Mouse (Mus musculus): ENCODE data around the gene Spock1. TPM values are rescaled to one million over a fixed set of nuclear protein-coding genes. Genes with fewer than 3 reads are reported as not detected.

Spock1 gene
- polyA plus RNA-seq, 1 experiment from 2014 or later = 0.06 TPM

DNA sequence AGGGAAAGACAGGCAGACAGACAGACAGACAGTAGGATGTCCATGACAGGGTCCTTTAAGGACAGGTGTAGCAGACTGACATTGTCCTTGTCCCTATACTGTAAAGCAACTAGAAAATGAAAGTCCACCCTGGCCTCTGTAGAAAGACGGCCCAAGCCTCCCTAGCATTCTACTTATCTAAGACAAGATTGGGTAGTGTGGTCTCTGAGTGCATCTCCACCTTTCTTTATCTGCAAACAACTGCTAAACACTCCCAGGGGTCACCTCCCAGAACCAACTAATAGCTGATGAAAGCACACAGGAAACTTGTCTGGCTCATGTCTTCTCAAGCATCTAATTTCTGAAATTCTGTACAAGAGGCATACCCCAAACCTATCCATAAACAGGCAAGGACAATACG is 247.6 kb downstream of the Spock1 start:
- WGBS (ENCODE audit: insufficient replicate concordance) = 33% methylated on average over 2 of the region's 2 CpGs
- H3K27me3 ChIP-seq = no peaks in the 10 kb centered on the region
- peak; percentile 79 for ATAC-seq (ENCODE audit: insufficient read depth)
- H3K9me3 ChIP-seq (replicated peaks) = no peaks in the 10 kb centered on the region
- peak overlapping the region; percentile 20; the same call in 1 of the 2 replicates for H3K4me3 ChIP-seq (replicated peaks)
- peak overlapping the region; percentile 78 for H3K27ac ChIP-seq (replicated peaks)
- no peaks in the 10 kb centered on the region for H3K36me3 ChIP-seq (replicated peaks)
- peak overlapping the region; percentile 45 for H3K9ac ChIP-seq
- peaks cover 58% of the 10 kb centered on the region for H3K4me1 ChIP-seq (replicated peaks)
- peak overlapping the region; percentile 54 for H3K4me2 ChIP-seq

- H3K36me3 ChIP-seq (replicated peaks) = no peaks in the 10 kb centered on the region
- 52% methylated on average over 3 of the region's 3 CpGs for WGBS (ENCODE audit: insufficient replicate concordance)
- H3K4me2 ChIP-seq = 0 out of 2 replicates have a peak overlapping the region, but pooled peaks have one; percentile 54
- peak overlapping the region; percentile 78 for H3K27ac ChIP-seq (replicated peaks)
- H3K27me3 ChIP-seq = no peaks in the 10 kb centered on the region
- H3K4me3 ChIP-seq (replicated peaks) = no peak overlapping the region
- peak; percentile 48 for ATAC-seq (ENCODE audit: insufficient read depth)
- peaks cover 58% of the 10 kb centered on the region for H3K4me1 ChIP-seq (replicated peaks)
- H3K9ac ChIP-seq = no peak overlapping the region; the same call in 1 of the 2 replicates
- H3K9me3 ChIP-seq (replicated peaks) = no peaks in the 10 kb centered on the region
Measured at GRCm38 (mm10) chr13:57659872-57660271, 248.3 kb downstream of the Spock1 start.

DNA sequence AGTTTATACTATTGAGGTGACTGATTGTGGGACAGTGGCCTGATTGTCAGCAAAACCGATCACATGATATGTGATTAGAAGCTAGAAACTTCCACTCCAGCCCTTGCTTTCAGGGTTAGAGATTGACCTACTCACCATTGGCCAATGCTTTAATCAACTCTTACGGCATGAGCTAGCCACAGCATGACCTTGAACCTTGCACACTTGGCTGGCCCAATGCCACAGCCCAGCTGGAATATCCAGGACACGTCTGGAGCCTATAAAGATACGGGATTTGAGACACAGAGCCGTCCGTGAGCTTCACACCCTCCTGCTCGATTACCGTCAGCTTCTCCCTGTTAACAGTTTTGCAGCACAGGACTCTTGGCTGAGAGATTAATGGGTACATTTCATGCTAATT is 251.5 kb downstream of the Spock1 start:
- no peak overlapping the region for H3K27ac ChIP-seq (replicated peaks)
- no peak overlapping the region for H3K4me3 ChIP-seq (replicated peaks)
- H3K27me3 ChIP-seq = no peaks in the 10 kb centered on the region; the same call in 1 of the 2 replicates
- no peaks in the 10 kb centered on the region for H3K9me3 ChIP-seq (replicated peaks)
- H3K36me3 ChIP-seq (replicated peaks) = no peaks in the 10 kb centered on the region
- H3K4me2 ChIP-seq = no peak overlapping the region
- peaks cover 33% of the 10 kb centered on the region for H3K4me1 ChIP-seq (replicated peaks)
- no peak for ATAC-seq (ENCODE audit: insufficient read depth)
- 72% methylated on average over 8 of the region's 8 CpGs for WGBS (ENCODE audit: insufficient replicate concordance)
- no peak overlapping the region for H3K9ac ChIP-seq

- no peaks in the 10 kb centered on the region; the same call in 1 of the 2 replicates for H3K27me3 ChIP-seq
- H3K4me1 ChIP-seq (replicated peaks) = peaks cover 10% of the 10 kb centered on the region
- no peak overlapping the region for H3K27ac ChIP-seq (replicated peaks)
- H3K9me3 ChIP-seq (replicated peaks) = no peaks in the 10 kb centered on the region
- H3K9ac ChIP-seq = no peak overlapping the region
- no peak overlapping the region for H3K4me3 ChIP-seq (replicated peaks)
- WGBS (ENCODE audit: insufficient replicate concordance) = 61% methylated on average over 7 of the region's 7 CpGs
- ATAC-seq (ENCODE audit: insufficient read depth) = no peak
- H3K36me3 ChIP-seq (replicated peaks) = no peaks in the 10 kb centered on the region
- H3K4me2 ChIP-seq = no peak overlapping the region
Measured at GRCm38 (mm10) chr13:57654362-57654761, 253.8 kb downstream of the Spock1 start.

DNA sequence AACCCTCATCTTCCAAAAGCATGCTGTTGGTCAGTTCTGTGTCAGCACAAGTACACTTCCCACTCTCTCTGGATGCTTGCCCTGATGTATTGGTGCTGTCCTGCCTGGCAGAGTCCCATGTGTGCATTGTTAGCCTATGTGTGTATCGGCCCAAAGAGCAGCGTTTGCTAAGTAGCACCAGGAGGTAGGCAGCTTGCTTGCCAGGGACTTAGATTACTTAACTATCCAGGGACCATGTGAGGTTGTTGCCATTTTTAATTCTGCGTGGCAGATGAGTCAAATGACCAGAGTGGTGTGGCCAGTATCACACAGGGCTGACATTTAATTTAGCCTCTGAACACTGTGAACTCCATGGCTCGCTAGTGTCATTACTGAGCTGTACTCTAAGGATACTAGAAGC is 256.9 kb downstream of the Spock1 start:
- no peak overlapping the region for H3K4me3 ChIP-seq (replicated peaks)

GRCm38 (mm10) chr13:57648784-57649183 is 259.3 kb downstream of the Spock1 start:
- H3K27ac ChIP-seq (replicated peaks) = no peak overlapping the region
- peaks cover 6% of the 10 kb centered on the region for H3K4me1 ChIP-seq (replicated peaks)
- 59% methylated on average over 2 of the region's 2 CpGs for WGBS (ENCODE audit: insufficient replicate concordance)
- no peak overlapping the region for H3K9ac ChIP-seq
- peaks cover 8% of the 10 kb centered on the region for H3K27me3 ChIP-seq
- no peaks in the 10 kb centered on the region for H3K36me3 ChIP-seq (replicated peaks)
- H3K4me3 ChIP-seq (replicated peaks) = no peak overlapping the region
- no peak overlapping the region for H3K4me2 ChIP-seq
- H3K9me3 ChIP-seq (replicated peaks) = no peaks in the 10 kb centered on the region
- no peak for ATAC-seq (ENCODE audit: insufficient read depth)

More for the DNA sequence above, 256.9 kb downstream of the Spock1 start:
- Histone ChIP-seq H3K9me3 (replicated peaks) (no peaks in the 10 kb centered on the region), H3K4me1 (replicated peaks) (peaks cover 12% of the 10 kb centered on the region), H3K27me3 (no peaks in the 10 kb centered on the region; the same call in 1 of the 2 replicates), H3K9ac (no peak overlapping the region), H3K27ac (replicated peaks) (no peak overlapping the region), H3K4me2 (no peak overlapping the region), H3K36me3 (replicated peaks) (no peaks in the 10 kb centered on the region)
- ATAC-seq (ENCODE audit: insufficient read depth) = no peak
- 68% methylated on average over 4 of the region's 4 CpGs for WGBS (ENCODE audit: insufficient replicate concordance)

DNA sequence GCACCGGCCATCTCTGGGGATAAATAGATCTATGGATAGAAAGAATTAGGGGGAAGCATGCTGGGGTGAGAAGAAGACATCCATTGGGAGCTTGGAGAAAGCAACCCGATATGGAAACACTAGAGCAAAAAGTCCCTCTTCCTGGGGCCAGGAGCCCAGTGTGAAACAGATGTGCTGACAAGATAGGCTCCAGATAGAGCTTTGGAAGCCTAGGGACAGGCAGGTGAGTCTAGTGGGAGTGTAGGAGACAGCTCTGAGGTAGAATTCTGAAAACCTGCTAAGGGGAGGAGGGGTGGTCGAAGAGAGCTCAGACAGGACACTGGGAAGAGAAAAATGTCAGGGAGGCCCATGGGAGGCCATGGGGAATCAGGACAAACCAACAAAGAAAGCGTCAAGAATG is 260.7 kb downstream of the Spock1 start:
- peaks cover 6% of the 10 kb centered on the region for H3K4me1 ChIP-seq (replicated peaks)
- H3K27me3 ChIP-seq = peaks cover 17% of the 10 kb centered on the region
- H3K4me2 ChIP-seq = no peak overlapping the region
- no peak overlapping the region for H3K9ac ChIP-seq
- H3K4me3 ChIP-seq (replicated peaks) = no peak overlapping the region
- no peaks in the 10 kb centered on the region for H3K36me3 ChIP-seq (replicated peaks)
- no peak overlapping the region for H3K27ac ChIP-seq (replicated peaks)
- H3K9me3 ChIP-seq (replicated peaks) = no peaks in the 10 kb centered on the region
- WGBS (ENCODE audit: insufficient replicate concordance) = 65% methylated on average over 4 of the region's 4 CpGs
- ATAC-seq (ENCODE audit: insufficient read depth) = peak; percentile 49; the same call in 1 of the 2 replicates

DNA sequence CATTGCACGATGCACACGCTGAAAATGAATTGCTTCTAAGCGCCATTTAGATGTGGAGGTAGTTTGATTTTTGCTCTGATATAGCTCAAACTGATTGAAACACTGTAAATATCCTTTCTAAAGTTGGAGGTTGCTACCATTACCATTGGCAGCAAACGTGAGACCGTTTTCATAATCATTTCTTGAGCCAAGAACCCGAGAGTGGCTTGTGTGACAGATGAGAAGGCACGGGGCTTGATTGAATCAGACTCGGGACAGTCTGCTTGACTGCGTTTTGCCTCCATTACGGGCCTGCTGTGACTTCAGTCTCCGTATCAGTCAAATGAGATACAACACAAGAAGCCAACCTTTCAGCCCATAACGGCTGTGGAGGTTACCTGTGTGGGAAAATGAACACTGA is 265.1 kb downstream of the Spock1 start:
- peaks cover 6% of the 10 kb centered on the region for H3K4me1 ChIP-seq (replicated peaks)
- no peaks in the 10 kb centered on the region for H3K36me3 ChIP-seq (replicated peaks)
- H3K4me2 ChIP-seq = no peak overlapping the region
- H3K9me3 ChIP-seq (replicated peaks) = no peaks in the 10 kb centered on the region
- no peak overlapping the region for H3K9ac ChIP-seq
- no peak overlapping the region for H3K27ac ChIP-seq (replicated peaks)
- 69% methylated on average over 12 of the region's 12 CpGs for WGBS (ENCODE audit: insufficient replicate concordance)
- no peak for ATAC-seq (ENCODE audit: insufficient read depth)
- peaks cover 31% of the 10 kb centered on the region for H3K27me3 ChIP-seq
- H3K4me3 ChIP-seq (replicated peaks) = no peak overlapping the region

- no peak overlapping the region for H3K27ac ChIP-seq (replicated peaks)
Measured at GRCm38 (mm10) chr13:57641649-57642048, 266.5 kb downstream of the Spock1 start.

DNA sequence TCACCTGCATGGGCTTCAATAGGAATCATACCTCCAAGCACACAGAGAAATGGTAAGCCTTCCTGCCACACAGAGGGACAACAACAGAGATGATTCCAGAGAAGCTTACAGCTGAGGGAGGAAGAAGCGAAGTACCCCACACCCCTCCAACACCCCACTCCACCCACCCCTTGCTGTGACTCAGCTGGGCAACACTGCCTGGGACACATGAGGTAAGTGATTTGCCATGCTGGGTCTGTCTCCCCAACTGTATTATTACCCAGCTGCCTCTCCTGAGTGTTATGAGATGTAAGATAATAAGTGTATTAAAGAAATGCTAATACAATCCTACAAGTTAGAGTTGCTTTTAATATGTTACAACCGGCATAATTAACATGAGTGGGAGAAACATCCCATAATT is 267.2 kb downstream of the Spock1 start:
- no peaks in the 10 kb centered on the region for H3K4me1 ChIP-seq (replicated peaks)
- H3K36me3 ChIP-seq (replicated peaks) = no peaks in the 10 kb centered on the region
- H3K4me2 ChIP-seq = no peak overlapping the region
- no peak for ATAC-seq (ENCODE audit: insufficient read depth)
- no peak overlapping the region for H3K27ac ChIP-seq (replicated peaks)
- H3K4me3 ChIP-seq (replicated peaks) = no peak overlapping the region
- 73% methylated on average over 2 of the region's 2 CpGs for WGBS (ENCODE audit: insufficient replicate concordance)
- H3K9ac ChIP-seq = no peak overlapping the region
- H3K27me3 ChIP-seq = peaks cover 36% of the 10 kb centered on the region
- H3K9me3 ChIP-seq (replicated peaks) = no peaks in the 10 kb centered on the region

More at GRCm38 (mm10) chr13:57641649-57642048, 266.5 kb downstream of the Spock1 start:
- no peak for ATAC-seq (ENCODE audit: insufficient read depth)
- no peaks in the 10 kb centered on the region for H3K4me1 ChIP-seq (replicated peaks)
- H3K36me3 ChIP-seq (replicated peaks) = no peaks in the 10 kb centered on the region
- no peak overlapping the region for H3K9ac ChIP-seq
- H3K4me3 ChIP-seq (replicated peaks) = no peak overlapping the region
- H3K9me3 ChIP-seq (replicated peaks) = no peaks in the 10 kb centered on the region
- H3K4me2 ChIP-seq = no peak overlapping the region
- WGBS (ENCODE audit: insufficient replicate concordance) = 67% methylated on average over 4 of the region's 4 CpGs
- peaks cover 36% of the 10 kb centered on the region for H3K27me3 ChIP-seq

GRCm38 (mm10) chr13:57638820-57639219 is 269.3 kb downstream of the Spock1 start:
- 69% methylated on average over 5 of the region's 5 CpGs for WGBS (ENCODE audit: insufficient replicate concordance)
- Histone ChIP-seq H3K9ac (no peak overlapping the region), H3K4me1 (replicated peaks) (no peaks in the 10 kb centered on the region), H3K36me3 (replicated peaks) (no peaks in the 10 kb centered on the region), H3K27me3 (peaks cover 28% of the 10 kb centered on the region), H3K4me2 (no peak overlapping the region), H3K27ac (replicated peaks) (no peak overlapping the region), H3K4me3 (replicated peaks) (no peak overlapping the region), H3K9me3 (replicated peaks) (no peaks in the 10 kb centered on the region)
- ATAC-seq (ENCODE audit: insufficient read depth) = no peak

DNA sequence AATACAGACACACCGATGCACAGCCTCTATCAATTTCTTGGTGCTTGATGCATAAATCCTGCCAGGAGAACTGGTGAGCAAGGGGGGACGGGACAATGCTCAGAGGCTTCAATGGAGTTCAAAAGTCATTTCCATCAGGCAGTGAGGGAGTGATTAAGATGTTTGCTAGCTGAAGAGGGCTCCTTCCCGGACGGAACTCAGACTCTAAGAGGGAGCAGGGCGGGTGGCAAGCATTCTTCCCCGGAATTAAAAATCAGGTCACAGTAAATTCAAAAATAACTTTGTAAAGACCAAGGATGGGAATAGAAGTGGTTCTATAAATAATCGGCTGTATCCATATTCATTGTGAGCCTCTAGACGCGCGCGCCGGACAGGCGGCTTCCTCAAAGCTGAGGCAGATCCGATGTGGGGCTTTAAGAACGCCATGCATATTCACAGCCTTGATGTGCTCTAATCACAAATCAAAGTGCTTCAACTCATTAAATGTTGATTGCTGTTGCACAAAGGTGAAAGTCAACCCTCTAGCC is 270.5 kb downstream of the Spock1 start:
- no peak overlapping the region for H3K27ac ChIP-seq (replicated peaks)
- no peaks in the 10 kb centered on the region for H3K4me1 ChIP-seq (replicated peaks)
- no peaks in the 10 kb centered on the region for H3K9me3 ChIP-seq (replicated peaks)
- WGBS (ENCODE audit: insufficient replicate concordance) = 82% methylated on average over 15 of the region's 15 CpGs
- H3K4me3 ChIP-seq (replicated peaks) = no peak overlapping the region
- H3K27me3 ChIP-seq = peaks cover 19% of the 10 kb centered on the region
- H3K36me3 ChIP-seq (replicated peaks) = no peaks in the 10 kb centered on the region
- no peak overlapping the region for H3K4me2 ChIP-seq
- H3K9ac ChIP-seq = no peak overlapping the region
- ATAC-seq (ENCODE audit: insufficient read depth) = no peak
